Mouse (Mus musculus) T-helper 2 cell (primary cell): Measurements from ENCODE around the gene Ddx19b.
"Not testable (repeated sequence)": the region's sequence is repeated elsewhere in the genome, so short reads cannot be mapped to it uniquely, and the experiment has no call there.

Experiments
- in situ Hi-C: fragments of 300-600 bp; cut with MboI, MseI; formaldehyde crosslinking; loops from one replicate; pipeline ENCODE4 v1.15.1; 2025; ENCODE audit warnings: high pct_unique_total_duplicates

Gene Ddx19b

DNA sequence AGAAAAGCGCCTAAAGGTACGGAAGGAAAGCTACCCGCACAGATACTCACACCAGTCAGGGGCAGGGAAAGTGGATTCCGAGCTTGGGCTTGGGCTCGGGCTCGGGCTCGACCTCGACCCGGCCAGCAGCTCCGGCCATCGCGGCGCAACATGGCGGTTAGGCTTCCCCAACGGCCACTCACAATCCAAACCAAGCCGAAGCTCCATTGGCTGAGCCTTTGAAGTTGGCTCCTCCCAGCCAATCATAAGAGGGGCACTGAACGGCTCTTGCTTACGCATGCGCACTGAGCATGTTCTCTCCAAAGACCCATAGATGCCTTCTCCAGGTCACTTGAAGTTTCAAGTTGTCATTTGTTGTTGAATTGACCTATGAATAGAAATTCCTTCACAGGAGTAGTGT, at the start of gene Ddx19b:
Ddx19b (minus strand) TSS at position 180 of the 400 bp plus-strand sequence.
- in situ Hi-C loops = loop anchor here (5.0 to 25.0 kb wide), 2 partner anchors 39 to 556 kb away; no protein-coding TSS in a partner anchor

DNA sequence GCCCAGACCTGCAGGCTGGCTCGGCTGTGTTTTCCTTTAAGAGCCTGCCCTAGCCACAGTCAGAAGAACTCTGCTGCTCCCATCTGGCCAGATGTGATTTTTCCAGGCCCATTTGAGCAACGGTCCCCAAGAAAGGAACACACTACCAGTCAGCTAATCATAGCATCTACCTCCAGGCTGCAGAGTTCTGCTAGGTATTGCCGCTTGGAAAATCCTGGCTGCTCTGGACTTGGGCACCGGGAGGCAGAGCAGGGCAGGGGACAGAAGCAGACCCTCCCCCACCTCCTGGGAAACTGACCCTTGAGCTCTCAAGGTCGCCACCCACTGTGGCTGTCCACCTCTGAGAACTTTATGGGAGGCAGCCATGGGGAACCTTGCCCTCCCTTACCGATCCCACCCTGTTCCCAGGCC, 48.3 kb upstream of the Ddx19b start:
- in situ Hi-C loops = loop anchor here (25.0 kb wide), 1 partner anchor 443 kb away; no protein-coding TSS in a partner anchor

DNA sequence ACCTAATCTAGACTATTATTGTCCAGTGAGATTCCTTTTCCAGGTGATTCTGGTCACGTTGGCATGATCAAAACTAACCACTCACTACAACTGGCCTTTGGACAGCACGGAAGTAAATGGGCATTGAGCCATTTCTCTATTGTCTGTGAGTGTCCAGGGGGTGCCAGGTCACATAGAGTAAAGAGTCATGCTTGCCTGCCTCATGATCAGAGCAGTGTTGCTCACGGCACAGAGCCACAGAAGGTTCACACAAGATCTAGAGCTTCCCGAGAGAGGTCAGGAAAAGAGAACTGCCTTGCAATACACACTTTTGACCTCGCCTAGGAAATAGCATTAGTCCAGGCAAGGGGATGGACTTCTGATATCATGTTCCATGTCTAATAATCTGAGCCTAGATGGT, 47.9 kb upstream of the Ddx19b start:
- in situ Hi-C loops = loop anchor here (25.0 kb wide), 1 partner anchor 442 kb away; no protein-coding TSS in a partner anchor

DNA sequence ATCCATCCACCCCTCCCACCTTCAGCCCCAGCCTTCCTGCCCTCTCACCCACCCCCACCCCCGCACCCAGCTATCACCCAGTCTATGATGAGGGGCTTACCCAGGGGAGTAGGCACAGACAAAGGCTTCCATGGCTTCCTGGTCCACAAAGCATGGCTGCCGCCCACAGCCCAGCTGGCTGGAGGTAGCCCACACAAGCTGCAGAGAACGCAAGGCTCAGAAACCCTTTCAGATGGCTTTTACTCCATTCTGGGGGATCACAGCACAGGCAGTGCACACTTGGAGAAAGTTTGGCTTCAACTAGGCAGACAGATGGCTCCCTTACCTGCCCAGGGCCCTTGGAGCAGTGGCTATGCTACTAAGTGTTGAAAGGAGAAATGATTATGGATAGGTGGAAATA, 44.4 kb upstream of the Ddx19b start:
- in situ Hi-C loops = loop anchor here (25.0 kb wide), 1 partner anchor 439 kb away; no protein-coding TSS in a partner anchor

DNA sequence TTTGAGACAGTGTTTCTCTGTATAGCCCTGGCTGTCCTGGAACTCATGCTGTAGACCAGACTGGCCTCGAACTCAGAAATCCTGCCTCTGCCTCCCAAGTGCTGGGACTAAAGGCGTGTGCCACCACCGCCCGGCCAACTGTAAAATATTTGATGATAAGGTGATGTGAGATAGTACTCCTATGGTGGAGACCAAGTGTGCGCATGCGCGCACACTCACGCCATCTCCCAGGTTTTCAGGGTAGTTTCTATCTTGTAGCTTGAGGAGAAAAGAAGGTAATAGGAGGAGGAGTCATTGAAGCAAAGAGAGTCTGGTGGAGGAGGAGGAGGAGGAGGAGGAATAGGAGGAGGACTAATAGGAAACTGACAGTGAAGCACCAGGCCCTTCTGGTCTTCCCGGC, 37.1 kb upstream of the Ddx19b start:
- in situ Hi-C loops = not testable (repeated sequence)

DNA sequence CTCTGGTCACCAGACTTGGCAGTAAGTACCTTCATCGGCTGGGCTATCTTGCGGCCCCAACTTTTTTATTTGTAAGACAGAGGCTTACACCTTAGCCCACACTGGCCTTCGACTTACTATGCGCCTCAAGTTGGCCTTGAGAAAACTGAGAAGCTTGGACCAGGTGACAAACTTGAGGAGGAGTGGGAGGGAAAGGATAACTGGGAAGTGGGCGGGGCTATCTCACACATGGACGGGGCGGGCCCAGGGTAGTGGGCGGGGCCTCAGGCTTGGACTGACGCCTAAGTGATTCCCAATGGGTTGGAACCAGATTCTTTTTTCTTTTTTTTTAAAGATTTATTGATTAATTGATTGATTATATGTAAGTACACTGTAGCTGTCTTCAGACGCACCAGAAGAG, 35.9 kb upstream of the Ddx19b start:
- in situ Hi-C loops = no loop called here

DNA sequence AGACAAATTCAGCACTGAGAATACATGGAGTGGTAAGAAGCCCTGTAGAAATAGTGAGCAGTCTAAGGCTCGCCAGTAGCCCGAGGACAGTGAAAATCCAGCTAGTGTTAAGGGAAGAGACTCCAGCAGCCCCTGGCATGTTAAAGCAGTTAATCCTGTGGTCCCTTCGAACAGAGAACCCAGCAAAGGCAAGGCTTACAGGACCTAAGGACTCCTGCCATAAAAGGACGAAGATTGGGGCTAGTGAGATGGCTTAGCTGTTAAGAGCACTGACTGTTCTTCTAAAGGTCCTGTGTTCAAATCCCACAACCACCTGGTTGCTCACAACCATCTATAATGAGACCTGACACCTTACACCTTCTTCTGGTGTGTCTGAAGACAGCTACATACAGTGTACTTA, 34.8 kb upstream of the Ddx19b start:
- in situ Hi-C loops = no loop called here

DNA sequence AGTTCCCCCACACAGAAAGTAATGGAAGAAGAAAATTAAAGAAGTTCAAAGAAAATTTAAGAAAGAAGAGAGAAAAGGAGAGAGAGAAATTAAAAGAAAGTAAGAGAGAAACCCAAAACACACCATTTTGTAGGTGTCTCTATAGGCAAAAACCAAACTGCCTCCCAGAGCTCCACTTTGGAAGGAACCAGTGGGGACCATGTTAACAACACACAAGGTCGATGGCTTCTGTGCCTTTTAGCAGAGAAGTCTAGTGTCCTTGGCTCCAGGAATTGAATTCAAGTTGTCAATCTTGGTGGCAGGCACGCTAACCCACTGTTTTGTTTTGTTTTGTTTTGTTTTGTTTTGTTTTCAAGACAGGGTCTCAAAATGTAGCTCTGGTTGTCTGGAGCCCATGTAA, 31.3 kb upstream of the Ddx19b start:
- in situ Hi-C loops = no loop called here

DNA sequence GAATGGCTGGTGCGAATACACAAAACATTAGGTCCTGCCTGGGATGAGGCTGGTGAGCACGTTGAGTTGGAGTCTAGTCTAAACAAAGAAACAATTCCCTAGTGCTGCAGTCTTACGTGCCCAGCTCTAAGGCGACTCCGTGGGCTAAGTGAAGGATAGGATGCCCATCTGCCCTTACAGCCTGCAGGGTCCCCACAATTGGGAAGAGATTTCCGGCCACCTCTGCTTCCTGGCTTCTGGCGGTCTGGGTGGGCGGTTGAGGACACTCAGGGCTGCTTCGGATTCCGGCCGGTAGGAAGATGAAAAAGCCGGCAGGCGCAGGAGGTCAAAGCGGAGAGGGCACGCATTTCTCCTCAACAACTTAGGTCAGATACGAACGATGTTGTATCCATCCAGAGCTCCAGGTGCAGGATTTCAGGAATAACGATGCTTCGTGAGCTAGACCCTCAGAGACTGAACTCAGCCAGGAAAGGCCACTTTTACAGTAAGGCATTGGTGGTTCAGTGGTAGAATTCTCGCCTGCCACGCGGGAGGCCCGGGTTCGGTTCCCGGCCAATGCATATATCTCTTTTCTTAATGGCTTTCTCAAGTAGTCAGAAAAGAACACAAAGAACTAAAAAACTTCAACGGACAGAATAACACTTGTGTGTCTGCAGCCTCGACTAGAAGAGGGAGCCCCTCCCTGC, 30.7 kb upstream of the Ddx19b start:
- in situ Hi-C loops = no loop called here

DNA sequence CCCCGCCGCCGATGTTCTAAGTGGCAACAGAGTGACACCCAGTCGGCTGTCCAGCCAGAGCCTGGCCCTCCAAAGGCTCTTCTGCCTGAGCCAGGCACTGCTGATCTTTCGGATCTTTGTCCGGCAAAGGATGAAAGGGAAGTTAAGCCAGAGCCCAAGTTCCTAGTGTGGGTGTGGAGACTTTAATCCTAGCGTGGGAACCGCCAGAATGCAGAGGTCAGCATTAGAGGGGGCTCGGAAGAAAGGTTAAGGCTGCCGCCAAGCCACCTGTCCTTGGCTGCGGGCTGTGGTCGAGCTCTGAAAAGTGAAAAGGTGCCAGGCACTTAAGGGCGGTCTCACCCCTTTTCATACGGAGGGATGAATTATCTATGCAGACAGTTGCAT, 30.1 kb upstream of the Ddx19b start:
- in situ Hi-C loops = no loop called here

DNA sequence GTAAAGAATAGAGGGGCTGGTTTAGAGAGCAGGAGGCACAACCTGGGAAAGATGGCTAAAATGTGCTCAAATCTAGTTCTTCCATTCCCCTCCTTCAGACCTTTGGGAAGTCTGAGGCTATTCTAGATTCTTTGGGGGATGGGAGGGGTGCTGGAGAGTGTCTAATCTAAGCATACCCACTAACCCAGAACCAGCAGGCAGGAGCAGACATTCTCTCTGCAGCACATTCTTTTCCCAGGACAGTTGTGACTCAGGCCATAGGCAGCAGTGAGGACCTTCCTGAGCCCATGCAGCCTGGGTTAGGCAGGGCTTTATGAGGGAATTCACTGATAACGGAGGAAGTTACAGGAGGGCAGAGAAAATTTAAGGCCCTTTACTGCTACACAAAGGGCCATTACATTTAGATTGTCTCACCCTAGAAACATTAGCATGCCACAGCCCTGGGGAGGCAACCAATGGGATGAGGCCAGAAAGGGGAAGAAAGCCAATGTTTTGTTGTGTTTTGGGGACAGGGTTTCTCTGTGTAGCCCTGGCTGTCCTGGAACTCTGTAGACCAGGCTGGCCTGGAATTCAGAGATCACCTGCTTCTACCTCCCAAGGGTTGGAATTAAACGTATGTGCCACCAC, 27.5 kb upstream of the Ddx19b start:
- in situ Hi-C loops = loop anchor here (5.0 kb wide), 1 partner anchor 33 kb away; the partner anchor contains the start of genes Clec18a and Pdpr

DNA sequence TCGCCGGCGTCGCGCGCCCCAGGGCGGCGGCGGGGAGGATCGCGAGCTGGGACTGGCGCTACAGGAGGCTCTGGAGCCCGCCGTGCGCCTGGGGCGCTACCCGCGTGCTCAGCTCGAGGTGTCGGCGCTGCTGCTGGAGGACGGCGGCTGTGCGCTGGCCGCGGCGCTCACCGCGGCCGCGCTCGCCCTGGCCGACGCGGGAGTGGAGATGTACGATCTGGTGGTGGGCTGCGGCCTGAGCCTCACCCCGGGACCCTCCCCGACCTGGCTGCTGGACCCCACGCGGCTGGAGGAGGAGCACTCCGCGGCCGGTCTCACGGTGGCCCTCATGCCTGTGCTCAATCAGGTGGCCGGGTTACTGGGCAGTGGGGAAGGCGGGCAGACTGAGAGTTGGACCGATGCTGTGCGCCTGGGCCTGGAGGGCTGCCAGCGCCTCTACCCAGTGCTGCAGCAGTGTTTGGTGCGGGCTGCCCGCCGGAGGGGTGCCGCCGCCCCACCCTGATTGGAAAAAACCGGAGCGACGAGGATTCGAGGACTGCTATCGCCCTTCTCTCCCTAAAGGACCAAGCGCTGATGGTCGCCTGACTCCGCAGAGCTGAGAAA, 25.2 kb upstream of the Ddx19b start:
- in situ Hi-C loops = loop anchor here (5.0 kb wide), 1 partner anchor 36 kb away; the partner anchor contains the start of genes Clec18a and Pdpr

DNA sequence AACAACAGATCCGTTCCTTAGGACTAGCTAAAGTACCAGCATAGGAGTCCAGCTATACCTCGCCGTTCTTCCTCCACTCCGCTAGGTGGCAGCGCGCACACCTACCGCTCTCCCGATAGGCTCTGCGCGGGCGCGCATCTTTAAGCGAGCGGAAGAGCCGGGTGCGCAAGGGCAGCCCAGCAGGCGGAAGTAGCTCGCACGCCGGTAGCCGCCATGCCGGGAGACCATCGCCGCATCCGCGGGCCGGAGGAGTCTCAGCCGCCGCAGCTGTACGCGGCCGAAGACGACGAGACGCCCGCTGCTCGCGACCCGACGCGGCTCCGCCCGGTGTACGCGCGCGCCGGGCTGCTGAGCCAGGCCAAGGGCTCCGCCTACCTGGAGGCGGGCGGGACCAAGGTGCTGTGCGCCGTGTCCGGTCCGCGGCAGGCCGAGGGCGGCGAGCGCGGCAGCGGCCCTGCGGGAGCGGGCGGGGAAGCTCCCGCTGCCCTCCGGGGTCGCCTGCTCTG, 24.7 kb upstream of the Ddx19b start, which contains the start of gene Exosc6:
Exosc6 (plus strand) TSS at position 182 of the 506 bp plus-strand sequence.
- in situ Hi-C loops = loop anchor here (5.0 kb wide), 1 partner anchor 36 kb away; the partner anchor contains the start of genes Clec18a and Pdpr

DNA sequence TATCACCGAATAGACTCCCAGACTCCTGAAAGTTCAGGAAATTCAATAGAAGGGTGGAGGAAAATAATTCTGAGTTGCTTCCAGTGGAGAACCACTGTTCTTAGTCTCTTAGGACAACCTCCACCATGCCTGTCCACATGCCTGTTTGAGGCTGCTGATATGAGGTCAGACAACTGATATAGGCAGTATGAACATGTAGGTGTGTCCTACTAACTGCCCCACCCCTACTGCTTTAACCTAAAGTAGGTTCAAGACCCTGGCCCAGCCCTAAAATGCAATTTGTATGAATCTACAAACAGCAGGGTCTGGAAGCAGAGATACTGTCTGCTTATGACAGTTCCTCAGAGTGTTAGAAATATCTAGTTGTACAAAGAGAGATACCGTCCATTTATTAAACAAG, 24.1 kb upstream of the Ddx19b start:
- in situ Hi-C loops = loop anchor here (5.0 kb wide), 1 partner anchor 37 kb away; the partner anchor contains the start of genes Clec18a and Pdpr

DNA sequence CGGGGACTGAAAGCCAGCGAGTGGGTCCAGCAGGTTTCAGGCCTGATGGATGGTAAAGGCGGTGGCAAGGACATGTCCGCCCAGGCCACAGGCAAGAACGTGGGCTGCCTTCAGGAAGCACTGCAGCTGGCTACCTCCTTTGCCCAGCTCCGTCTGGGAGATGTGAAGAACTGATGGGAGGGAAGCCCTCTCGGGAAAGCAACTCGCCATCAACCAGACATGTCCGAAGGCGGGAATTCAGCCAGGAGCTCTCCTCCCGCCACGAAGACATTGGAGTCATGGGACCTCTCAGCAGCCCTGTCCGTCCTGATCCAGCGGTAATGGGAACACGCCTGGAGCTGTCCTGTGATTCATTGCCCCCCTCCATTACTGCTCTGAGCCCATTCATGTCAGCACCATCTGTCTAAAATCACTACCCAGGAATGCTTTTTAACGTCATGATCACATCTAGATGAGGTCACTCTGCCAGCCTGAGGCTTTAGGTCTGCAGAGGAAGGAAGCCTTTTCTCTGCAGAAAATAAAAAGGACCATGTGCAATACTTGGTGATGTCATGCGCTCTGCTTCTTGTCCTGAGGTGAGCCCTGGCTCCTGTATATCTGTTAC, 23.6 kb upstream of the Ddx19b start:
- in situ Hi-C loops = loop anchor here (5.0 kb wide), 1 partner anchor 37 kb away; the partner anchor contains the start of genes Clec18a and Pdpr

DNA sequence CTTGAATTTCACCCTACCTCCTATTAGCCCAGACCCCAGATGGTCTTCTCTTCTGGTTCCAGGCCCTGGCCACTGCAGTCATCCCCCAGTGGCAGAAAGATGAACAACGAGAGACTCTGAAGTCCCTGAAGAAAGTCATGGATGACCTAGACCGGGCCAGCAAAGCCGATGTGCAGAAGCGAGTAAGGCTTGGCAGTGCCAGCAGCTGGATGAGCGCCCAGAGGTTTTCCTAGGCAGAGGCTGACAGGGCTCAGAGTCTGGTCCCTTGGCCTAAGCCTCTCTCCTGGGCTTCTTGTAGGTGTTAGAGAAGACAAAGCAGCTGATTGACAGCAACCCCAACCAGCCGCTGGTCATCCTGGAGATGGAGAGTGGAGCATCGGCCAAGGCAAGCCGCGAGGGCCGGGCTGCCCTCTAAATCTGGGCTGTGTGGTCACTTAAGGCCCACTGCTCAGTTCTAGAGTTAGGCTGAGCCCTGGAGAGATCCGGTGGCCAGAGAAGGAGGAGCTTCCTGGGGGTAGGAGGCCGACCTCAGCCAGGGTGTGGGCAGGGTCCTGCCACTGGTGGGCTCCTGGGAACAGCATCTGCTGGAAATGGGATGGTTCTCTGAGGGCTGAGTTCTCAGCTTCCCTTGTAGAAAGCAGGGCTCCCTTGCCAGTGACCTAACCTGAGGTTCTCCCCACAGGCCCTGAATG, 22.4 kb upstream of the Ddx19b start:
- in situ Hi-C loops = loop anchor here (5.0 kb wide), 2 partner anchors 233 to 237 kb away; no protein-coding TSS in a partner anchor

DNA sequence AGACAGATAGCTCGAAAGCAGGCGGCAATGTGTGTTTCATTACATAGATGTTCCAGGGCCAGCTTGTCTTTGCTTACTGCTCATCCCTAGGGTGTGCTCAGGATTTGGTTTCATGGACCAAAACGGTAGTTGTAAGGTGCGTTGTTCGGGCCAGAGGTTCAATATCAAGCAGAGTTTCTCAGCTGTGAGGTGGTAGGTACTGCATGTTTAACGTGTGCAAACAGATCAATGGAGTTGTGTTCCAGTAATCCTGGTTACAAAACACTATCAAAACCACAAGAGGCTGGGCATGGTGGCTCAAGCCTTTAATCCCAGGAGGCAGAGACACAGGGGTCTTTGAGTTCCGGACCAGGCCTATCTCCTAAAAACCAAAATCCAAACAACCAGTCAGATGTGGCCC, 17.6 kb upstream of the Ddx19b start:
- in situ Hi-C loops = loop anchor here (25.0 kb wide), 1 partner anchor 538 kb away; no protein-coding TSS in a partner anchor

DNA sequence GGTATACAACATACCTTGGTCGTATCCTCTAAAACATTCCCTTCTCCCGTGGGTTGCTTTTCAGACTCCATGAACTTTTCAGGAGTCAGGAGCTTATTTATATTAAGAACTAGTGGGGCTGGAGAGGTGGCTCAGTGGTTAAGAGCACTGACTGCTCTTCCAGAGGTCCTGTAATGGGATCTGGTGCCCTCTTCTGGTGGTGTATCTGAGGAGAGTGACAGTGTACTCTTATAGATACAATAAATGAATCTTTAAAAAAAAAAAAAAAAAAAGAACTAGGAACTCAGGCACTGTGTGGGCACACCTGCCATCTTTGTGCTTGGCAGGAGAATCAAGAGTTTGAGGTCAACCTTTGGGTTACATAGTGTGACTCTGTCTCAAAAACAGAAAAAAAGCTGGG, 17.1 kb upstream of the Ddx19b start:
- in situ Hi-C loops = loop anchor here (25.0 kb wide), 1 partner anchor 539 kb away; no protein-coding TSS in a partner anchor

DNA sequence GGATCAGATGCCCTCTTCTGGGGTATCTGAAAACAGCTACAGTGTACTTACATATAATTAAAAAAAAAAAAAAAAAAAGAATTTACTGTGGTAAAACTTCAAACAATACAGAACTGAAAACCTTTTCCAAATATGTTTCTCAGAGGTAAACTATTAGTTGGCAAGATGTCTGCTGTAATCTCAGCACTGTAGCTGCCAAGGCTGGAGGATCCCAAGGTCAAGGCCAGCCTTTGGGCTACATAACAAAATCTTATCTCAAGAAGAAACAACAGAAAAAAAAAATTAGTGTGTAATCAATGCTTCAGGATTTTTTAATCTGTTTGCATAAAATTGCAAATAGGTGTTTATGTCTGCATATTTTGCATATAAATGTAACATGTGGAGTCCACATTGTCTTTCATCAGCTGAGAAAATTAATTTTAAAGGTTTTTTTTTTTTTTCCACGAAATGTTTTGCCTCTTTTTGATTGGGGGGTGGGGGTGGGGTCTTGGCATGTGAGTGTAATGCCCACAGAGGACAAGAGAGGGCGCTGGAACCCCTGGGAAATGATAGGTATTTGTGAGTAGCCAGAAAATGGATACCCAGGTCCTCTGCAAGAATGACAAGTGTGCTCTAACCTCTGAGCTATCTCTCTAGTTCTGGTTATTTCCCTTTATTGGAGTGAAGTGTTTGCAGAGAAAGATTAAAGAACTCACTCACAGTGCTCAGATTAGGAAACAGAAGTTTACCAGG, 12.6 kb upstream of the Ddx19b start:
- in situ Hi-C loops = loop anchor here (25.0 kb wide), 1 partner anchor 543 kb away; no protein-coding TSS in a partner anchor

DNA sequence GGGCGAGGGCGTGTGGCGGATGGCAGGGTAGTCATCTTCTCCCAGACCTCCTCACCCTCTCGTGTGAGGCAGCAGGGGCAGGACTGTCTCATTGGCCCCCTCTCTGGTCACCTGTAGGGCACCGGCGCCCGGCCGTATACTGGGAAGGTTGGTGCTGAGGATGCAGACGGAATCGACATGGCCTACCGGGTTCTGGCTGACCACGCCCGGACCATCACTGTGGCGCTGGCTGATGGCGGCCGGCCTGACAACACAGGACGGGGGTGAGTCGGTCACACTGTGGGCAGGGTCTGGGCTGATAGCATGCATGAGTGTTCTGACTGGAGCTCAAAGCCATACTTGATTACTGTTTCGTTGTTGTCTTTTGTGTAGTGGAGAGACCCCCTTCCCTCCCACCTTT, 11.0 kb upstream of the Ddx19b start:
- in situ Hi-C loops = loop anchor here (25.0 kb wide), 1 partner anchor 545 kb away; no protein-coding TSS in a partner anchor
